Mouse (Mus musculus): ENCODE results near the gene 2610507B11Rik. TPM values are rescaled to one million over a fixed set of nuclear protein-coding genes. Genes with fewer than 3 reads are reported as not detected.

2610507B11Rik gene
- polyA plus RNA-seq, 1 experiment from 2014 or later = 98.7 TPM

Other genes starting within 250 kb of the 2610507B11Rik start
- gene Dhrs13, start 229.5 kb upstream of the 2610507B11Rik start, polyA plus RNA-seq (2014; fragmentation: Nextera tagmentation; extraction: Ambion mirVana) = 19.1 and 21.4 TPM in 2 replicates
- gene Flot2, start 223.8 kb upstream of the 2610507B11Rik start, polyA plus RNA-seq (2014; fragmentation: Nextera tagmentation; extraction: Ambion mirVana) = 54.1 and 60.6 TPM in 2 replicates
- 33.4 and 33.5 TPM in 2 replicates for gene Eral1, start 181.4 kb upstream of the 2610507B11Rik start, polyA plus RNA-seq (2014; fragmentation: Nextera tagmentation; extraction: Ambion mirVana)
- 15.2 and 16.4 TPM in 2 replicates for gene Fam222b, start 167.1 kb upstream of the 2610507B11Rik start, polyA plus RNA-seq (2014; fragmentation: Nextera tagmentation; extraction: Ambion mirVana)
- gene Traf4, start 96.2 kb upstream of the 2610507B11Rik start, polyA plus RNA-seq (2014; fragmentation: Nextera tagmentation; extraction: Ambion mirVana) = 53.5 and 54.7 TPM in 2 replicates
- gene Nek8, start 85.1 kb upstream of the 2610507B11Rik start, polyA plus RNA-seq (2014; fragmentation: Nextera tagmentation; extraction: Ambion mirVana) = 16.0 and 17.4 TPM in 2 replicates
- 27.1 and 28.0 TPM in 2 replicates for gene Tlcd1, start 85.0 kb upstream of the 2610507B11Rik start, polyA plus RNA-seq (2014; fragmentation: Nextera tagmentation; extraction: Ambion mirVana)
- 1,708 and 1,741 TPM in 2 replicates for gene Rpl23a, start 78.2 kb upstream of the 2610507B11Rik start, polyA plus RNA-seq (2014; fragmentation: Nextera tagmentation; extraction: Ambion mirVana)
- 156 and 171 TPM in 2 replicates for gene Rab34, start 73.3 kb upstream of the 2610507B11Rik start, polyA plus RNA-seq (2014; fragmentation: Nextera tagmentation; extraction: Ambion mirVana)
- gene Proca1, start 68.4 kb upstream of the 2610507B11Rik start, polyA plus RNA-seq (2014; fragmentation: Nextera tagmentation; extraction: Ambion mirVana) = 2.7 and 3.3 TPM in 2 replicates
- 101 and 102 TPM in 2 replicates for gene Sdf2, start 16.0 kb upstream of the 2610507B11Rik start, polyA plus RNA-seq (2014; fragmentation: Nextera tagmentation; extraction: Ambion mirVana)
- gene Supt6, start 15.8 kb upstream of the 2610507B11Rik start, polyA plus RNA-seq (2014; fragmentation: Nextera tagmentation; extraction: Ambion mirVana) = 25.3 and 26.2 TPM in 2 replicates
- gene BC030499, start 29.1 kb downstream of the 2610507B11Rik start, polyA plus RNA-seq (2014; fragmentation: Nextera tagmentation; extraction: Ambion mirVana) = 0.17 and 0.32 TPM in 2 replicates
- gene Spag5, start 39.8 kb downstream of the 2610507B11Rik start, polyA plus RNA-seq (2014; fragmentation: Nextera tagmentation; extraction: Ambion mirVana) = 40.5 and 44.6 TPM in 2 replicates
- gene Aldoc, start 61.2 kb downstream of the 2610507B11Rik start, polyA plus RNA-seq (2014; fragmentation: Nextera tagmentation; extraction: Ambion mirVana) = 18.8 and 21.2 TPM in 2 replicates
- gene Pigs, start 66.7 kb downstream of the 2610507B11Rik start, polyA plus RNA-seq (2014; fragmentation: Nextera tagmentation; extraction: Ambion mirVana) = 67.7 and 69.8 TPM in 2 replicates
- gene Unc119, start 81.7 kb downstream of the 2610507B11Rik start, polyA plus RNA-seq (2014; fragmentation: Nextera tagmentation; extraction: Ambion mirVana) = 45.9 and 47.5 TPM in 2 replicates
- gene Foxn1, start 124.8 kb downstream of the 2610507B11Rik start, polyA plus RNA-seq (2014; fragmentation: Nextera tagmentation; extraction: Ambion mirVana) = 0.45 and 0.64 TPM in 2 replicates
- 0.10 TPM in 2 replicates for gene Slc13a2, start 160.5 kb downstream of the 2610507B11Rik start, polyA plus RNA-seq (2014; fragmentation: Nextera tagmentation; extraction: Ambion mirVana)
- gene Slc46a1, start 203.9 kb downstream of the 2610507B11Rik start, polyA plus RNA-seq (2014; fragmentation: Nextera tagmentation; extraction: Ambion mirVana) = 12.9 and 14.3 TPM in 2 replicates
- 2.1 and 3.6 TPM in 2 replicates for gene Sarm1, start 236.0 kb downstream of the 2610507B11Rik start, polyA plus RNA-seq (2014; fragmentation: Nextera tagmentation; extraction: Ambion mirVana)
- gene Vtn, start 237.3 kb downstream of the 2610507B11Rik start, polyA plus RNA-seq (2014; fragmentation: Nextera tagmentation; extraction: Ambion mirVana) = 0.81 and 5.4 TPM in 2 replicates
- not detected in 2 replicates for gene Sebox, start 241.7 kb downstream of the 2610507B11Rik start, polyA plus RNA-seq (2014; fragmentation: Nextera tagmentation; extraction: Ambion mirVana)

Measured in stomach, embryonic 14.5 days (tissue).